Mouse (Mus musculus) ES-E14 (cell line): ENCODE measurements around the gene Abca7.

Experiments
- CHD2 ChIP-seq: IDR thresholded peaks from 2 replicates; pipeline ENCODE4 v1.6.1; 2014; ENCODE audit warnings: mild to moderate bottlenecking, low read depth, low read length, inconsistent platforms
- HCFC1 ChIP-seq: IDR thresholded peaks from 2 replicates; pipeline ENCODE4 v1.6.1; 2012; ENCODE audit warnings: low read length, inconsistent platforms, borderline replicate concordance; ENCODE audit not compliant: insufficient read depth
- MAFK ChIP-seq: IDR thresholded peaks from 2 replicates; pipeline ENCODE4 v1.6.1; 2014; ENCODE audit warnings: mild to moderate bottlenecking, low read depth, low read length, inconsistent platforms; ENCODE audit not compliant: insufficient read depth
- ZC3H11A ChIP-seq: IDR thresholded peaks from 2 replicates; pipeline ENCODE4 v1.6.1; 2012; ENCODE audit warnings: low read depth, mild to moderate bottlenecking, inconsistent platforms, low read length, borderline replicate concordance

GRCm38 (mm10) chr10:79983670-79984069, 12.6 kb upstream of the Abca7 start:
- TF ChIP-seq CHD2 (peak; percentile 92), HCFC1 (peak; percentile 68; the same call in 1 of the 2 replicates), ZC3H11A (no peak), MAFK (no peak)
